Mouse (Mus musculus) layer of hippocampus, adult 9-11 months (tissue): Measurements from ENCODE around the gene Slc23a4.

Source experiments
- DNase-seq: peaks from one replicate; pipeline ENCODE4 v3.0.0; 2022

The Slc23a4 gene

GRCm38 (mm10) chr6:34954926-34955861, 33.0 kb downstream of the Slc23a4 start:
- no peak for DNase-seq

- no peak for DNase-seq
These were observed 36.1 kb downstream of the Slc23a4 start for GRCm38 (mm10) chr6:34951956-34952667.

DNA sequence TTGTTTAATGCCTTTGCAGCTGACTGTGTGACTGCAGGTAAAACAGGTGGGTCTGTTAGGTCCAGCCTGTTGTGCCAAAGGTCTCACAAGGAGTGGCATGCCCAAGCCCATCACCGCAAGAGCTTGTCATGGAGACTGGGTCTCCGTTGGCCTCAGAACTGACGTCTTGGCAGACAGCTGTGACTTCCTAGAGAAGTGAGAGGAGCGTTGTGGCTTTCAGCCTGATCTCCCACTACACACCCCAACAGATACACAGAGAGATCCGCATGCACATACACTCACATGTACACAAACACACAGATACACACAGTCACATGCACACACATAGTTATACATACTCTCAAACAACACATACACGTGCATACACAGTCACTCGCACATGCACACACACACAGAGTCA, 36.7 kb downstream of the Slc23a4 start:
- no peak for DNase-seq

DNA sequence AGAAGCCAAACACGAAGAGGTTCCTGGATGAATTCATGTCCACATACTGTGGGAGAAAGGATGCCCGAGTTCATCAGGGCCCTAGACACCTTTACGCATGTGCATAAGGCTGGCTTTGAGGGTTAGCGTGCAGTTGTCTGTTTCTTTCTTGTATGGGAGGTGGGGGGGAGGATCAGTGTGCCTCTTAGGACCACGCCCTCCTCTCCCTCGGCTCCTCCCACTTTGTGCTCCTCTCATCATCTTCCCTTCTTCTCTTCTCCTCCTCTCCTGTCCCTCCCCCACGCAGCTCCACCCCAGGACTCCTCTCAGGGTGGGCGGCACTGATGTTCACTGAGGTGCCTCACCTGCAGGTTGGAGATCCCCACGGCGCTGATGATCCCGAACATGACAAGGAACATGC, 39.7 kb downstream of the Slc23a4 start:
- DNase-seq, result peak; percentile 15

- DNase-seq, result no peak
These were observed 41.6 kb downstream of the Slc23a4 start for GRCm38 (mm10) chr6:34946486-34947079.

DNA sequence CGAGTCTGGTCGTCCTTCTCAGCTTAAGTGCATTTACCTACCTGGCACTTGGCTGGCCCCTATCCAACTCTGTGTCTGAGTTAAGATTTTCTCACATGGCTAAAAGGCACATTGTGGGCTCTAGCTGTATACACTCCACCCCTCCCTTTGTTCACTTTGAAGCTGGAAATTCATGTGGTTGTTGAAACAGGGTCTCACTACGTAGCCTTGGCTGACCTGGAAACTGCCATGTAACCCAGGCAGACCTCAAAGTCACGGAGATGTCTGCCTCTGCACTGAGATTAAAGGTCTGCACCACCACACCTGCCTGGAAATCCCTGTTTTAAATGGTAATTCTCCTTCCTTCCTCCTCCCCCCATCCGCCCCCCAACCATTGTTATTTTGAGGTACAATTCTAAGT, 44.7 kb downstream of the Slc23a4 start:
- no peak for DNase-seq

DNA sequence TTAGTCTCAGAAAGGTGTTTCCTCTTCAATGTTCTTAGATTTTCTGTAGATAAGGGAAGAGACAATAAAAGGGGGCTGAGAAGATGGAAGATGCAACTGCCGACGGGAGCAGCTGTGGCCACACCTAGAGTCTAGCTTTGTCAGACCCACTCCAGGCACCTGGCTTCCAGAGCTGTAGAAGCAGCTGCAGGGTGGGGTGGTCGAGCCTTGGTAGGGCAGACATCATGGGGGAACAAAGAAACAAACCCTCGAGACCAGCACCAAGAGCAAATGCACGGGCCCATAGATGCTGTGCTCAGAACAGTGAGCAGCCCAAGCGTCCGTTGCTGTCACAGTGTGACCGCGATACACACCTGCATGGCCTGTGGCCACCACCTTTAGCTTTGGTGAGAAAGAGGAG, 45.8 kb downstream of the Slc23a4 start:
- no peak for DNase-seq

- DNase-seq, result no peak
These were observed 46.7 kb downstream of the Slc23a4 start for GRCm38 (mm10) chr6:34941496-34941895.

- DNase-seq, result no peak
These were observed 48.8 kb downstream of the Slc23a4 start for GRCm38 (mm10) chr6:34939451-34939850.

- no peak for DNase-seq
These were observed 49.3 kb downstream of the Slc23a4 start for GRCm38 (mm10) chr6:34938929-34939325.

GRCm38 (mm10) chr6:34938280-34938928, 49.8 kb downstream of the Slc23a4 start:
- DNase-seq, result no peak

- no peak for DNase-seq
These were observed 51.5 kb downstream of the Slc23a4 start for GRCm38 (mm10) chr6:34936743-34937142.

DNA sequence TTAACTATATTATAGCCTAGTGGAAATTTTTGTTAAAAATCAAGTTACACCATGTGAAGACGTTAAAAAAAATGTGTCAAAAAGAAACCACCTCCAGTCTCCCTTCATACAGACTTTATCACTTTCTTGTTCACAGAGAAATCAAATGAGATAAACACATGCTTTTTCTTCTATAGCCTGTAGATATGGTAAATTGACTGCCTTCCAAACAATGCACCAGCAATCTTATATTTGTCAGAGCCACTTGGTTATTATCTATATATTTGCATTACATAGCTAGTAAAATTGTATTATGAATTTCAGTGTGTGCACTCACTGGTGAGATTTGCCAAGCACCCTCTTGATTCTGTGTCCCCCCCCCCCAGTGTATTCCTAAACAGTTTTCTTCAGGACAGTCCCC, 55.6 kb downstream of the Slc23a4 start:
- no peak for DNase-seq

GRCm38 (mm10) chr6:34927594-34927993, 60.6 kb downstream of the Slc23a4 start:
- no peak for DNase-seq

GRCm38 (mm10) chr6:34927156-34927555, 61.0 kb downstream of the Slc23a4 start:
- peak; percentile 55 for DNase-seq

GRCm38 (mm10) chr6:34921941-34922340, 66.3 kb downstream of the Slc23a4 start:
- DNase-seq, result peak; percentile 35

- DNase-seq, result no peak
These were observed 67.6 kb downstream of the Slc23a4 start for GRCm38 (mm10) chr6:34920631-34921030.

DNA sequence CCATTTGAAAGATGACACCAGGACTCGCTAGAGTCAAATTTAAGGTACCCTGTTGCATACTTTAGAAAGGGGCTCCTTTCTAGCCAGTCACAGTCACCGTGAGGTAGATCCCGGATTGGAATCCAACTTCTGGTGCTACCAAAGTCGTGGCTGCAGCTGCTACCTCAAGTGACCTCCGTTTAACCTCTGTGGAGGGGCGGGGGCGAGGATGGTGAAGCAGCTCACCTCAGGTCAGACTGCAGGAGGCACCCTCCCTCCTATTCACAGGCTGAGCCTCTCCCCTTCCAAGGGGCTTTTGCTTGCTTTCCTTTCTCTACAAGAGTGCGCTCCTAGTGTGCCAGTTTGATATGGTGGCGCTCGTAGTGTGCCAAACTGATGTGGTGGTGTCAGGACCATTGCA, 68.2 kb downstream of the Slc23a4 start, which contains the start of gene Stra8:
Stra8 (plus strand) TSS at position 208 of the 400 bp plus-strand sequence.
- no peak for DNase-seq

GRCm38 (mm10) chr6:34919146-34919545, 69.1 kb downstream of the Slc23a4 start:
- no peak for DNase-seq

DNA sequence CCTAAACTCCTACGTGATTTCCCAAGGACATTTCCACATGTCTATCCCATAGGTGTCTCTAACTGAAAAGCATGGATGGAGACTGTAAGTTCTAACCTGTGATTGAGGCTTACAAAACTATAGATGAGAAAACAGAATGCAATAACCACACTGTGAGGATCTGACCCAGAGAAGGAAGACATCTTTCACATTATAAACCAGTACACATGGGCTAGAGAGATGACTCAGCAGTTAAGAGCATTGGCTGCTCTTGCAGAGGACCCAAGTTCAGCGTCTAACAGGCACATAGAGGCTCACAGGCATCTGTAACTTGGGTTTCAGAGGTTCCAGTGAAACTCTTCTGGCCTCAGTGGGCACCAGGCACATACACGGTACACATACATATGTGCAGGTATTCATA, 73.7 kb downstream of the Slc23a4 start:
- DNase-seq, result no peak

- no peak for DNase-seq
These were observed 74.7 kb downstream of the Slc23a4 start for GRCm38 (mm10) chr6:34913341-34914040.
